Mouse (Mus musculus): ENCODE measurements around the gene Duox2. TPM values are rescaled to one million over a fixed set of nuclear protein-coding genes. Genes with fewer than 3 reads are reported as not detected.

The Duox2 gene
- total and polyA plus RNA-seq, 3 experiments, result not detected

DNA sequence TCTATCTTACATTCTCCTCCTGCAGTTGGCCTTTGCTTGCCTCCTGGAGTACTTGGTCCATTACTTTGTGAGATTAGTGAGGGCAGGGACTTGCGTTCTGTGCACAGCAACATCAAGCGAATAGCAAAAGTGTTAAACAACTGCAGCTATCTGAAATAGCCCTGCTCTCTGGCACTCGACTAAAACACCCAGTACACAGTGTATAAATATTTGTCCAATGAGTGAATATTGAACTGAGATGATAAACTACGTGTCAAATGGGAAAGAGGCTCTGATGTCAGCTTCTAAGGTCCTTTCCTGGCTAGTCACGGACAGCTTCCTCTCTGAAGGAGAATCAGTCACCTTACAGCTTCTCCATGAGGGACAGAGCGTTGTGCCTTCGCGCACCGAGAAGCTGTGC lies 14.2 kb downstream of the Duox2 start:
- in situ Hi-C loops (cut with MboI; ENCODE audit: low pct_ligation_motif_present, low pct_unique_long_range_greater_than_20kb, low sequenced_read_pairs), result no loop called here
- no peaks in the 10 kb centered on the region for H3K9me3 ChIP-seq (replicated peaks; ENCODE audit: low read length)
- no peak overlapping the region for H3K9ac ChIP-seq (ENCODE audit: insufficient read depth, low read depth)
- no peaks in the 10 kb centered on the region for H3K36me3 ChIP-seq (replicated peaks in 1 of 2; ENCODE audit: control insufficient read depth in 1 of 2, insufficient read depth in 1 of 2, low read length in 1 of 2)
- H3K4me1 ChIP-seq (ENCODE audit: control insufficient read depth in 1 of 2, insufficient read depth in 2 of 2), result no peaks in the 10 kb centered on the region
- TF ChIP-seq IRF4 (IDR thresholded peaks at IDR 0.05; ENCODE audit: low read depth, low read length) (no peak), HCFC1 (IDR thresholded peaks at IDR 0.05; ENCODE audit: low read depth, low read length) (no peak), KAT2A (IDR thresholded peaks at IDR 0.05; ENCODE audit: insufficient replicate concordance, low read length) (no peak), E2F4 (IDR thresholded peaks at IDR 0.05; ENCODE audit: insufficient replicate concordance, low read depth, low read length) (no peak), USF2 (conservative IDR thresholded peaks at IDR 0.05; ENCODE audit: low read depth, low read length) (no peak), NRF1 (IDR thresholded peaks at IDR 0.05; ENCODE audit: low read depth, low read length) (no peak), POLR2AphosphoS2 (IDR thresholded peaks at IDR 0.05; ENCODE audit: low read depth, low read length) (no peak), MYC (IDR thresholded peaks at IDR 0.05; ENCODE audit: low read depth, low read length) (no peak), POLR2A (IDR thresholded peaks at IDR 0.05; ENCODE audit: low read depth, low read length) (no peak), ZMIZ1 (IDR thresholded peaks at IDR 0.05; ENCODE audit: low read depth, low read length) (no peak), BHLHE40 (IDR thresholded peaks at IDR 0.05; ENCODE audit: low read depth, low read length) (no peak), USF1 (IDR thresholded peaks at IDR 0.05; ENCODE audit: low read depth, low read length) (no peak), PAX5 (IDR thresholded peaks at IDR 0.05; ENCODE audit: low read length) (no peak)
- H3K79me2 ChIP-seq (replicated peaks; ENCODE audit: control insufficient read depth, extremely low read depth, insufficient read depth, poor library complexity, severe bottlenecking), result no peaks in the 10 kb centered on the region
- H3K27ac ChIP-seq (ENCODE audit: insufficient read depth, low read depth), result no peak overlapping the region
- dilution Hi-C loops (cut with MboI; ENCODE audit: extremely low pct_ligation_motif_present, extremely low pct_unique_long_range_greater_than_20kb, low sequenced_read_pairs), result no loop called here
- H3K27me3 ChIP-seq (replicated peaks), result peaks cover 2% of the 10 kb centered on the region
- H3K4me3 ChIP-seq (replicated peaks in 1 of 3; ENCODE audit: low read depth in 2 of 3, low read length in 2 of 3, poor library complexity in 1 of 3), result no peak overlapping the region
- H3K4me2 ChIP-seq (ENCODE audit: insufficient read depth, low read depth, poor library complexity, severe bottlenecking), result no peak overlapping the region
- DNase-seq (ENCODE audit: extremely low read depth), result no peak

- no peak overlapping the region for H3K9ac ChIP-seq (ENCODE audit: insufficient read depth, low read depth)
- TF ChIP-seq TBP (conservative IDR thresholded peaks at IDR 0.05; ENCODE audit: low read depth, low read length) (no peak), RAD21 (IDR thresholded peaks at IDR 0.05; ENCODE audit: low read depth, low read length) (no peak), TCF12 (IDR thresholded peaks at IDR 0.05; ENCODE audit: low read depth, low read length) (no peak), ZNF384 (IDR thresholded peaks at IDR 0.05; ENCODE audit: low read depth, low read length) (no peak), RCOR1 (conservative IDR thresholded peaks at IDR 0.05; ENCODE audit: low read depth, low read length) (no peak), CHD2 (IDR thresholded peaks at IDR 0.05; ENCODE audit: low read length) (no peak), POLR2AphosphoS2 (IDR thresholded peaks at IDR 0.05; ENCODE audit: low read depth, low read length) (no peak), ZKSCAN1 (IDR thresholded peaks at IDR 0.05; ENCODE audit: borderline replicate concordance, low read depth, low read length) (no peak), NRF1 (IDR thresholded peaks at IDR 0.05; ENCODE audit: low read depth, low read length) (no peak), IRF4 (IDR thresholded peaks at IDR 0.05; ENCODE audit: low read depth, low read length) (no peak), MXI1 (IDR thresholded peaks at IDR 0.05; ENCODE audit: low read depth, low read length) (no peak), ETS1 (conservative IDR thresholded peaks at IDR 0.05; ENCODE audit: low read depth, low read length) (no peak), NELFE (IDR thresholded peaks at IDR 0.05; ENCODE audit: low read depth, low read length) (no peak), MAZ (IDR thresholded peaks at IDR 0.05; ENCODE audit: low read depth, low read length) (no peak), POLR2A (IDR thresholded peaks at IDR 0.05; ENCODE audit: low read depth, low read length) (no peak)
- no peak overlapping the region for H3K4me3 ChIP-seq (replicated peaks in 1 of 3; ENCODE audit: low read depth in 2 of 3, low read length in 2 of 3, poor library complexity in 1 of 3)
- no peaks in the 10 kb centered on the region for H3K9me3 ChIP-seq (replicated peaks; ENCODE audit: low read length)
- H3K36me3 ChIP-seq (replicated peaks in 1 of 2; ENCODE audit: control insufficient read depth in 1 of 2, insufficient read depth in 1 of 2, low read length in 1 of 2), result no peaks in the 10 kb centered on the region
- H3K4me2 ChIP-seq (ENCODE audit: insufficient read depth, low read depth, poor library complexity, severe bottlenecking), result no peak overlapping the region
- in situ Hi-C loops (cut with MboI; ENCODE audit: low pct_ligation_motif_present, low pct_unique_long_range_greater_than_20kb, low sequenced_read_pairs), result no loop called here
- H3K79me2 ChIP-seq (replicated peaks; ENCODE audit: control insufficient read depth, extremely low read depth, insufficient read depth, poor library complexity, severe bottlenecking), result no peaks in the 10 kb centered on the region
- no peaks in the 10 kb centered on the region for H3K4me1 ChIP-seq (ENCODE audit: control insufficient read depth in 1 of 2, insufficient read depth in 2 of 2)
- dilution Hi-C loops (cut with MboI; ENCODE audit: extremely low pct_ligation_motif_present, extremely low pct_unique_long_range_greater_than_20kb, low sequenced_read_pairs), result no loop called here
- no peak overlapping the region for H3K27ac ChIP-seq (ENCODE audit: insufficient read depth, low read depth)
- H3K27me3 ChIP-seq (replicated peaks), result peaks cover 2% of the 10 kb centered on the region
- no peak for DNase-seq (ENCODE audit: extremely low read depth)
Observed at GRCm38 (mm10) chr2:122278769-122279168, 19.5 kb downstream of the Duox2 start.

Data from CH12.LX (cell line).